Mouse (Mus musculus) cerebellum, adult 11 months (tissue): Measurements from ENCODE around the gene Ercc4.

Experiments used
- DNase-seq: peaks from one replicate; pipeline ENCODE4 v3.0.0; 2022

The Ercc4 gene

DNA sequence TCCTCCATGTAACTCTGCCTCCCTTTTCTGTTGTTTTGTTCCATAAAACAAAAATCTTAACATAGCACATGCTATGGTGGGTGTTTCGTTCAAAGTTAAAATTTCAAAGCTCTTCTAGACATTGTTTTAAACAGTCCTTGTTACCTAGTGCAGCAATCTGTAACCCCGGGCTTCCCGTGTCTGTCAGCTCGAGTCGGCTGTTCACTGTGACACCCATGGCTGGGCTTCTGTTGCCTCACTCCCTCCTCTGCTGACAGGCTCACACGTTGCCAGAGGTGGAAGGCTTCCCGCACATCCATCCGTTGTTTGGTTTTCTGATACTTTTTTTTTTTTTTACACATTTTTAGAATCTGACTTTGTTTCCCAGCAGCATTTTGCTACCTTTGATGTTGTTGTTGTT lies 40.5 kb downstream of the Ercc4 start:
- no peak for DNase-seq

DNA sequence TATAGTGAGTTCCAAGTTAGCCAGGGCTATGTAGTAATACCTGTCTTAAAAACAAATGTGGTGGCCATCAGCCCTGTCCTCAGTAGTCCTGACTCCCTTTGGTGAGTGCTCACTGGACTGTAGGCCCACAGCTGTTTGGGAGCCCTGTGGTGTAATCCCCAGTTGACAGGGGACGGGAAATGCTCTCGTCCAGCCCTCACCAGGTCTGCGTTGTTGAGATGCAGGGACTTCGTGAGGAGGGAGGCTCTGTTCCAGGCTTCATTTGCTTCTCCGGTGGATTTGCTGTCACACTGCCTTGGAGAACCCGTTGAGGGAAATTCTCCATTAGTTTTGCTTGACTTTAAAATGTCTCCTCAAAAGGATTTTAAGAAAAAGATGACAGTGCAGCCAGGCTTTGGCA lies 41.3 kb downstream of the Ercc4 start:
- DNase-seq = no peak

DNA sequence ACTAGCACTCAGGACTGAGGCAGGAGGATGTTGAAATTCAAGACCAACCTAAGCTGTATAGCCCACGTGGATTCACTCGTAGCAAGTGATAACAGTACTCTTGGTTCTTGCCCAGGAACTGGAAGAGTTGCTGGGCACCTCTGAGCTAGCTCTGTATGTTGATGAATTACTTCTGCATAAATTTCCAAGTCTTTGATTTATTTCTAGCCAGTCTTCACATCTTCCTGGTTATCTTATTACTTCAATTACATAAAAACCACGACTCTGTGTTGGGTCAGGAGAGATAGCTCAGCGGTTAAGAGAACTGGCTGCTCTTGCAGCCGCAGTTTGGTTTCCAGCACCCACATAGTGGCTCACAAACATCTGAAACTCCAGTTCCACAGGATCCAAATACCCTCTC lies 43.0 kb downstream of the Ercc4 start:
- DNase-seq = no peak

GRCm38 (mm10) chr16:13153215-13153614 lies 43.7 kb downstream of the Ercc4 start:
- DNase-seq = no peak

DNA sequence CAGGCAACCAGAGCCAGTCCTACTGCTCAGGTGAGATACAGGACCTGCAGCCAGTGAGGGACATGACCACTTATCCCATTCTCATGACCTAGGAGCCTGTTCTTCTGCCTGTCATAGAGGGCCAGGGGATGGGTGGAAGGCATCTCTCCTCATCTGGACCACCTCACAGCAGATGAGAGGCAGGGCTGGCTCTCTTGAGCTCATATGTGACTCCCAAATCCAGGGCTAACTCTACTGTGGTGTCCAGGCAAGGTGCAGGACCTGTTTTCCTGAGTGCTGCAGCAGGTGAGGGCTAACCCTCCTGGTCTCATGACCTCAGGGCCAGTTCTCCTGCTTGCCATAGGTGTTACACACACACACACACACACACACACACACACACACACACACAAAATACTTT lies 44.9 kb downstream of the Ercc4 start:
- no peak for DNase-seq

GRCm38 (mm10) chr16:13157314-13157713 lies 47.8 kb downstream of the Ercc4 start:
- no peak for DNase-seq

- DNase-seq = no peak
Observed at GRCm38 (mm10) chr16:13158153-13158670, 48.7 kb downstream of the Ercc4 start.

- no peak for DNase-seq
Observed at GRCm38 (mm10) chr16:13158906-13159889, 49.7 kb downstream of the Ercc4 start.

DNA sequence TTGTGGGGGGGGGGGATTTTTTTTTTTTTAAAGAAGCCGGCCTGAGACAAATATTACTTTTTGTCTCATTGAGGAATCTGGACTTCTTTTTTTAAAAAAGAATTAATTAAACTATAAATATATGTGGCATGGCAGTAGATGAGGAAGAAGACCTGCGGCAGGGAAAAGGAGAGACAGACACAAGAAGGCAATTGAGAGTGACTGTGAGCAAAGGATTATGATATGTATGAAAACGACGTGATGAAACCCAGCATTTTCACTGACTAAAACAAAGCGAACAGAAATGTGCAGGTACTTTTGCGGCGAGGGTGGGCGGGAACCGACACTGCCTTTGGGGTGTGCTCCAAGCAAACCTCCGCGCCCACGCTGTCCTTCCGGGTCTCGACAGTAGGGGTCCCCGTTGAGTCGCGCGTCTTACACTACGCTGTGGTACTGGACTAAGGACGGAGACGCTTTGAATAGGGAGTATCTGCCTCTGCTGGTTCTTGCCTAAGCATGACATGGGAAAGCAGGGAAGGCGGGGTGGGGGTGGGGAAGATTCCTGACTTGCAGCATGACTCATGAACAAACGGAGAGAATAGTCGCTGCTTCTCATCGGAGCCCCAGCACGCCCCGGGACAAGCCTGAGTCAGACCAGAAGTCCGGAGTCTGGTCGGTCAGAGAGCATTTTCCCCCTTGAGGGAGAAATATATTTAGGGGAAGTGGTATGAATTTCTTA lies 50.6 kb downstream of the Ercc4 start:
- DNase-seq = peak; percentile 83

- DNase-seq = no peak
Observed at GRCm38 (mm10) chr16:13161516-13161915, 52.0 kb downstream of the Ercc4 start.

DNA sequence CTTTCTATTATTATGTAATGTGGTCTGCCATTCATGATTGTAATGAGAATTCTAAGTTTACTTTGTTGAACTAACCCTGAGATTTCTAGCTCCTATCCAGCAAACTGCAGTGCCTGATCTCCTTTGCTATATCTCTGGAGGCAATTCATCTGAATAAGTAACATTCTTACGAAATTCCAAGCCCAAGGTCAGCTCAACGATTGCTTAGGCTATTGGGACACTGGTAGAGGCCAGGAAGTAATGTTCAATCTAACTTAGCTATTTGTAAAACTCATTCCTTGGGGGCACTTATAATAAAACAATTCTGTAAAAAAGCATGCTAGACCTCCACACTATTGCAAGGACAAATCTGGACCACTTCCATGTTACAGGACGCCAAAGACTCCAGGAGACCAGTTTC lies 58.2 kb downstream of the Ercc4 start:
- no peak for DNase-seq

DNA sequence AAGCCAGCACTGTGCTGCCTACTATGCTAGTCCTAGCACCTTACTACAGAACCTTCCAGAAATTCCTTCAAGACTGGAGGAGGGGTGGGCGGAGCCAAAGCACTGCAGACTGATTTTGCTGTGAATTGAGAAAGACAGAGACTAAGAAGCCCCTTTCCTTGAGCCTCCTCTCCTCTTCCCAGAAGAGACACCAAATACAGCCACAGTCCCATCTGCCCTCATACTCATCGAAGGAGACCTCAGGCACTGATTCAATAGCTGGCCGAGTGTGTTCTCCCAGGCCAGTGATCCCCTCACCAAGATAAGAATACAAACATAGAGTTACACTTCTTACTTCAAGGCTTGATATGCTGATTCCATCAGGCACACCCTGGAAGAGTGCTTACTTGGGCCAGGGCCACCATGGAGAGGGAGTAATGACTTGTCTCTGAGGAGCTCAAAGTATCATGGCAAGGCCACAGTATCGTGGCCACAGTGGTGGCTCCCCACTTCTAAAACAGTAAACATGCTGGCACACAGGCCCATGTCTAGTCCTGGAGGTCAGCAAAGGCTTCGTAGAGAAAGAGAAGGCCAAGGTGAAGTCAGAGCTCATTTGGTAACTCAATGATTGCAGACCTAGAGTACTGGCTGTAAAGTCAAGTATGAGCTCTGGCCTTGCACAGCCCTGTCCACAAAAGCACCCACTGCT lies 63.7 kb downstream of the Ercc4 start:
- DNase-seq = no peak

- DNase-seq = no peak
Observed at GRCm38 (mm10) chr16:13182526-13182925, 73.0 kb downstream of the Ercc4 start.

GRCm38 (mm10) chr16:13183182-13183742 lies 73.8 kb downstream of the Ercc4 start:
- DNase-seq = no peak

DNA sequence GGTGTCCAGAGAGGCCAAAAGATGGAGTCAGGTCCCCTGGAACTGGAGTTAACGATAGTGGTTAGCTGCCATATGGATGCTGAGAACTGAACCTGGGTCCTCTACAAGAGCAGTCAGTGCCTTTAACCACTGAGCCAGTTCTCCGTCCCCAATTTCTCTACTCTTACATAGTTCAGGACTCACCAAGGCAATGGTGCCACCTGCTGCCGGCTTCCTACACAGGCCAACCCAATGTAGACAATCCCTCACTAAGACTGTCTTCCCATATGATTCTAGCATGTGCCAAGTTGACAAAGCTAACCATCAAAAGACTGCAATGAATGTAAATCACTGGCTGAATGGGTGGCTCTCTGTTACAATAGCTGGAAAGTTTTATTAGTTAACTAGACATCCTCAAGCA lies 74.9 kb downstream of the Ercc4 start:
- no peak for DNase-seq

DNA sequence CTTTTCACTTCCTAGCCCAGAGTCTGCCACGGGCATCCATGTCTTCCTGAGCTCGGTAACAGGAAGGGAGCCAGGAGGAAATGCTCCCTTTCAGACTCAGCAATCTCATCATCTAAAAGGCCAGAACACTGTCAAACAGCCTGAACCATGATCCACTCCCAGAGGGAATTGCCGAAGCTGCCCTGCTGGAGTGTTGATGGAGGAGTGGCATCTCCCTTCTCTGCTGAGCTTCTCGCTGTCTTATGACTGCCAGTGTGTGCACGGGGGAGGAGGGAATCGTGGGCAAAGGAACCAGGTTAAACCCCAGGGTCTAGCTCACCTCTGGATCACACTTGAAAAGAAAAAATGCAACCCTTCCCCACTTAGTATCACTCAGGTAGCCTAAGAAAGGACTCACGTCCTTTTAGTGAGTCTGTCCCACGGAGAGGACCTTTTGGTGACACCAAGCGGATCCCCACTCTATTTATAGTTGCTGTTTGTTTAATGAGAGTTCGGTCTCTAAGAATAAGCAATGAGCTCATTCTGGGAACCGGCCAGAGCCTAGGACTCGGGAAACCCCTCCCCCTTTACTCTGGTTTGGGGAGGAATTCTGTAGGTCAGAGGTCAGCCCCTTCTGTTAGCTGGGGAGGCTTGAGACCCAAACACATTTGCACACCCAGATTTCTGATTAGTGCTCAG lies 80.1 kb downstream of the Ercc4 start:
- DNase-seq = no peak

DNA sequence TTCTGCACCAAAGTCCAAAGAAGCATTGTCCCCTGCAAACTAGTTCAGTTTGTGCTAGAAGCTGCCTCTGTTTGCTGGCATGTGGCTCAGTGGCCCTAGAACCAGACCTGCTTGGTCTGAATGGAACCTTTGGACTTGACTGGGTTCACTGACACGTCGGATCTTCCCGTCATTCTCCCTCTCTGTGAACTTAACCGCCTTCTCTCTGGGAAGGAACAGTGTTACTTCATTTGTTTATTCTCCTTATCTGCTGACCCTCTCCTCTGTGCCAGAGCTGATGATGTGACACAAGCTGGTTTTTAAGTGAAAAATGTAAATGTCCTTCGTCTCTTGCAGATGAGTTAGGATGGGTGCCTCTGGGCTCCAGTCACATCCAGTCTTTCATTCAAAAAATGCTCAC lies 81.0 kb downstream of the Ercc4 start:
- DNase-seq = no peak

DNA sequence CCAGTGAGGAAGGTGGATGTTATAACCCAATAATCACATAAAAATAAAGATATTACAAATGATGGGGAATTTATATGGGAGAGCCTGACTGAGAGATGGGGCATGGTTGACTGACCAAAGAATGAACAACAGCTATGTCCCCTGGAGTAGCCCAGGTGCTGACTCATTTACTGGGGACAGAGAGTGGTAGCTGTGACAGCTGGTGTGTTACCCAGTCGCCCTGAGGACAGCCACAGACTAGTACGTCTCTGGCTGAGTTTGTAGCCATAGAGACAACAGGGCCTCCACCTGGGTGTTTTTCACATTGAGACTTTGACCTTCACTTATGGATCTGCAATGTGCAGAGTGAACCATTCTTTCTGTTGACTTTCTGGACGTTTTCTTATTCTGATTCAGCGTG lies 81.7 kb downstream of the Ercc4 start:
- DNase-seq = no peak

GRCm38 (mm10) chr16:13193663-13194071 lies 84.2 kb downstream of the Ercc4 start:
- DNase-seq = no peak

DNA sequence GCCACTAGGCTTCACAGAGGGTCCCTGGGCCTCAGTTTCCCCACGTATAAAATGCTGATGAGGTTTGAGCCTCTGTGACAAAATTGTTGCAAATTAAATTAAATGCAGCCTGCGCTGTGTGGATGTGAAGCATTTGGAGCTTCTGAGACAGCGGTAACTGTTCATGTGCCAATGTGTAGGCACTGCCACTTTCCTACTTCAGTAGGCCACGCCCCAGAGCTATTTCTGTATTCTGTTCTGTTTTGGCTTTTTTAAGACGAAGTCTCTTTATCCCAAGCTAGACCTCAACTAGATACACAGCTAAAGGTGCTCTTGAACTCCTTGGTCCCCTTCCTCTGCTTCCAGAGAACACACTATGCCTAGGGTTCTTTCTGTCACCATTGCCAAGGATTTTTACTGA lies 85.4 kb downstream of the Ercc4 start:
- DNase-seq = no peak

GRCm38 (mm10) chr16:13196626-13197025 lies 87.1 kb downstream of the Ercc4 start:
- no peak for DNase-seq

GRCm38 (mm10) chr16:13197293-13197692 lies 87.8 kb downstream of the Ercc4 start:
- DNase-seq = no peak
